19 mouse cellular contexts compared by ENCODE assay signal in the genomic region with DNA sequence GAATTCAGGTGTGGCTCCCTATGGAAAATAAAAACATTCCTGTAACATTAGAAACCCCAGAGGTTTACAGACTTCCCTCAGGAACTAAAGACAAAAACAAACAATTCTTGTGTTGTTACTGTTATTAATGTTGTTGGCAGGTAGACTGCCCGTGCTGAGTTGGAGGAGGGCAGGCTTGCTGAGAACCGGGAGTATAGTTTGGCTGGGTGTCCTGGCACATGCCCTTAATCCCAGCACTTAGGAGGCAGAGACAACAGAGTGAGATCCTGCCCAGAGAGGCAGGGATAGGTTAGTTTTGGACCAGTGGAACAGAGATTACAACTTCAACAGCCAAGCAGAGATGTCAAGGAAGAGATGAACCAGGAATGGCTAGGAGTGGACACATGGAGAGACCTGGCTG. TPM values are rescaled to one million over a fixed set of nuclear protein-coding genes. Genes with fewer than 3 reads are reported as not detected.
"Had no signal": no experiment of that assay in that cellular context is flagged by ENCODE, and none has a peak within 500 bp of the region (broad histone marks: within the 10 kb centered on the region; RNA-seq: fewer than 3 reads in every experiment).

No protein-coding gene starts in this region.

- H3K4me2 ChIP-seq: liver, embryonic 13.5 days; lung, embryonic 14.5 days; midbrain, embryonic 13.5 days; neural tube, embryonic 13.5 days had no signal

- H3K27me3 ChIP-seq: liver, embryonic 13.5 days; midbrain, embryonic 13.5 days; neural tube, embryonic 13.5 days had no signal

- H3K27ac ChIP-seq: left cerebral cortex, adult 2 months; liver, embryonic 13.5 days; midbrain, embryonic 10.5 days; midbrain, embryonic 13.5 days; neural tube, embryonic 13.5 days had no signal

- H3K4me1 ChIP-seq: liver, embryonic 13.5 days; megakaryocyte, embryonic 14.5 days; midbrain, embryonic 10.5 days; midbrain, embryonic 13.5 days; neural tube, embryonic 13.5 days had no signal

- ATAC-seq: midbrain, embryonic 13.5 days; midbrain, embryonic 16.5 days had no signal

- DNase-seq: kidney, postnatal 14 days; kidney, postnatal 4 days; liver, embryonic 13.5 days; lung, embryonic 14.5 days; lung, postnatal 10 days; lung, postnatal 36 days; retina, postnatal 1 day; right cerebral cortex, postnatal 25 days; thymus, adult 2 months; thymus, postnatal 14 days; thymus, postnatal 4 days had no signal

- H3K4me3 ChIP-seq: left cerebral cortex, adult 2 months; liver, embryonic 13.5 days; megakaryocyte, embryonic 14.5 days; midbrain, embryonic 10.5 days; midbrain, embryonic 13.5 days; myocyte; neural tube, embryonic 13.5 days had no signal

- H3K9me3 ChIP-seq: liver, embryonic 13.5 days; megakaryocyte, embryonic 14.5 days; midbrain, embryonic 10.5 days; midbrain, embryonic 13.5 days; neural tube, embryonic 13.5 days had no signal

- H3K9ac ChIP-seq: liver, embryonic 13.5 days; lung, embryonic 14.5 days; midbrain, embryonic 13.5 days; neural tube, embryonic 13.5 days had no signal

- H3K36me3 ChIP-seq: liver, embryonic 13.5 days; midbrain, embryonic 10.5 days; midbrain, embryonic 13.5 days; neural tube, embryonic 13.5 days had no signal

RNA-seq across cellular contexts. Expression of a gene that starts 46.5 kb away (rescaled TPM):
- polyA plus RNA-seq: liver, adult 2 months had no signal
